19 mouse cellular contexts compared by ENCODE assay signal in the genomic region with DNA sequence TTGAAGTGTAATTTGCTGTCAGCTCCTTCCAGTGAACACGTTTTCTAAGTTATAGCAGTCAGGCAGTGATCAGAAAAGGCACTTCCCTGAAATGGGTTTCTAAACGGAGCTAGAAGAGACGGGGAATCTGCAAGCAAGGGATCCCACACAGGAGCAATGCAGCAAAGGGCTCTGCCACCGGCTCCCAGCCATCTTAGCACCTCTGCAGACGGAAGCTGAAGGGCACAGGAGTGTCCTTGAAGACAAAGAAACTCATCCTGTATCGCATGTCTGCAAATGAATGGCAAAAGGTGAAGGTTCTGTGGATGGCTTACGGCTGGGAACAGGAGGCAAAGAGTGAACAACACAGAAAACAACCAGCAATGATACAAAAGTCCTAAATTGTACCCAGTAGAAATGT.
A peak's percentile ranks its signal among the peaks of the same experiment; 100 is the strongest.
DNase-seq lines count a peak whose midpoint lies in the region; ATAC-seq and TF ChIP-seq lines count a peak whose summit lies in the region.
"Had no signal": no experiment of that assay in that cellular context is flagged by ENCODE, and none has a peak within 500 bp of the region (broad histone marks: within the 10 kb centered on the region; RNA-seq: fewer than 3 reads in every experiment).

No protein-coding gene starts in this region.

- no peak overlapping the region for H3K9ac ChIP-seq in forebrain, embryonic 13.5 days
- no peak overlapping the region for H3K9ac ChIP-seq in midbrain, postnatal 0 days (replicated peaks; ENCODE audit: low read length, poor library complexity, severe bottlenecking)
- H3K9ac ChIP-seq in hindbrain, embryonic 12.5 days: no peak overlapping the region
- H3K9ac ChIP-seq in midbrain, embryonic 16.5 days (ENCODE audit: low read depth, low read length): 0 out of 2 replicates have a peak overlapping the region, but pooled peaks have one; percentile 10
- H3K9ac ChIP-seq: heart, embryonic 15.5 days; limb, embryonic 13.5 days; liver, embryonic 14.5 days; lung, embryonic 15.5 days; midbrain, embryonic 12.5 days had no signal

- no peaks in the 10 kb centered on the region for H3K27me3 ChIP-seq in forebrain, embryonic 10.5 days (ENCODE audit: poor library complexity, severe bottlenecking)
- no peaks in the 10 kb centered on the region for H3K27me3 ChIP-seq in forebrain, embryonic 13.5 days
- H3K27me3 ChIP-seq in midbrain, embryonic 10.5 days (ENCODE audit: low read depth, poor library complexity, severe bottlenecking): no peaks in the 10 kb centered on the region
- no peaks in the 10 kb centered on the region for H3K27me3 ChIP-seq in midbrain, postnatal 0 days (ENCODE audit: insufficient read depth, low read length)
- H3K27me3 ChIP-seq in hindbrain, embryonic 12.5 days: no peaks in the 10 kb centered on the region
- no peaks in the 10 kb centered on the region for H3K27me3 ChIP-seq in midbrain, embryonic 16.5 days (ENCODE audit: control insufficient read depth, insufficient read depth, low read depth, low read length)
- H3K27me3 ChIP-seq: heart, embryonic 15.5 days; limb, embryonic 13.5 days; lung, embryonic 15.5 days; midbrain, embryonic 12.5 days had no signal

- peaks cover 4% of the 10 kb centered on the region; the same call in 1 of the 2 replicates for H3K9me3 ChIP-seq in forebrain, embryonic 10.5 days
- no peaks in the 10 kb centered on the region for H3K9me3 ChIP-seq in forebrain, embryonic 13.5 days (replicated peaks)
- no peaks in the 10 kb centered on the region; the same call in 1 of the 2 replicates for H3K9me3 ChIP-seq in midbrain, embryonic 10.5 days (replicated peaks)
- no peaks in the 10 kb centered on the region for H3K9me3 ChIP-seq in midbrain, postnatal 0 days (ENCODE audit: low read length)
- no peaks in the 10 kb centered on the region for H3K9me3 ChIP-seq in hindbrain, embryonic 12.5 days (replicated peaks)
- no peaks in the 10 kb centered on the region for H3K9me3 ChIP-seq in midbrain, embryonic 16.5 days (replicated peaks; ENCODE audit: control insufficient read depth, low read length, poor library complexity, severe bottlenecking)
- H3K9me3 ChIP-seq: heart, embryonic 15.5 days; limb, embryonic 13.5 days; lung, embryonic 15.5 days; midbrain, embryonic 12.5 days had no signal

- no peak for DNase-seq in forebrain, embryonic 10.5 days (ENCODE audit: extremely low spot score, low spot score)
- DNase-seq in midbrain, embryonic 10.5 days (ENCODE audit: low spot score): no peak
- DNase-seq in midbrain, postnatal 0 days (ENCODE audit: low spot score): no peak
- DNase-seq in kidney, adult 8-10 months: no peak
- no peak for DNase-seq in testis, postnatal 10 days (ENCODE audit: low spot score)
- DNase-seq: cerebellum, adult 18-20 months; cerebellum, postnatal 36 days; kidney, adult 18-20 months; kidney, postnatal 10 days; thymus, adult 2 months had no signal

- H3K36me3 ChIP-seq in forebrain, embryonic 10.5 days (replicated peaks): no peaks in the 10 kb centered on the region
- H3K36me3 ChIP-seq in forebrain, embryonic 13.5 days (ENCODE audit: poor library complexity, severe bottlenecking): no peaks in the 10 kb centered on the region
- H3K36me3 ChIP-seq in midbrain, embryonic 10.5 days: peaks cover 7% of the 10 kb centered on the region; the same call in 1 of the 2 replicates
- no peaks in the 10 kb centered on the region for H3K36me3 ChIP-seq in midbrain, postnatal 0 days (ENCODE audit: insufficient read depth, low read length)
- no peaks in the 10 kb centered on the region for H3K36me3 ChIP-seq in hindbrain, embryonic 12.5 days
- H3K36me3 ChIP-seq in midbrain, embryonic 16.5 days (ENCODE audit: control insufficient read depth, insufficient read depth, low read length): no peaks in the 10 kb centered on the region
- H3K36me3 ChIP-seq: heart, embryonic 15.5 days; limb, embryonic 13.5 days; lung, embryonic 15.5 days; midbrain, embryonic 12.5 days had no signal

- H3K4me2 ChIP-seq in forebrain, embryonic 13.5 days: no peak overlapping the region
- no peak overlapping the region for H3K4me2 ChIP-seq in midbrain, postnatal 0 days (ENCODE audit: low read depth, low read length, poor library complexity, severe bottlenecking)
- no peak overlapping the region for H3K4me2 ChIP-seq in hindbrain, embryonic 12.5 days (replicated peaks)
- H3K4me2 ChIP-seq in midbrain, embryonic 16.5 days (ENCODE audit: low read length): no peak overlapping the region
- H3K4me2 ChIP-seq: heart, embryonic 15.5 days; limb, embryonic 13.5 days; lung, embryonic 15.5 days; midbrain, embryonic 12.5 days had no signal

- no peak overlapping the region for H3K4me3 ChIP-seq in forebrain, embryonic 10.5 days
- no peak overlapping the region for H3K4me3 ChIP-seq in forebrain, embryonic 13.5 days
- no peak overlapping the region for H3K4me3 ChIP-seq in midbrain, embryonic 10.5 days
- no peak overlapping the region for H3K4me3 ChIP-seq in midbrain, postnatal 0 days (ENCODE audit: low read depth, low read length)
- H3K4me3 ChIP-seq in hindbrain, embryonic 12.5 days: no peak overlapping the region
- H3K4me3 ChIP-seq in midbrain, embryonic 16.5 days (ENCODE audit: low read depth, low read length): no peak overlapping the region
- H3K4me3 ChIP-seq: heart, embryonic 15.5 days; limb, embryonic 13.5 days; lung, embryonic 15.5 days; midbrain, embryonic 12.5 days had no signal

- peaks cover 43% of the 10 kb centered on the region for H3K4me1 ChIP-seq in forebrain, embryonic 10.5 days
- H3K4me1 ChIP-seq in forebrain, embryonic 13.5 days: peaks cover 24% of the 10 kb centered on the region
- peaks cover 45% of the 10 kb centered on the region for H3K4me1 ChIP-seq in midbrain, embryonic 10.5 days
- H3K4me1 ChIP-seq in midbrain, postnatal 0 days (ENCODE audit: insufficient read depth, low read length): peaks cover 8% of the 10 kb centered on the region
- peaks cover 32% of the 10 kb centered on the region for H3K4me1 ChIP-seq in hindbrain, embryonic 12.5 days
- H3K4me1 ChIP-seq in midbrain, embryonic 16.5 days (ENCODE audit: control insufficient read depth, insufficient read depth, low read length): peaks cover 22% of the 10 kb centered on the region

- no peak for ATAC-seq in forebrain, embryonic 13.5 days
- no peak for ATAC-seq in midbrain, postnatal 0 days (ENCODE audit: low FRiP score)
- ATAC-seq in hindbrain, embryonic 12.5 days (ENCODE audit: low FRiP score): no peak
- ATAC-seq in midbrain, embryonic 16.5 days: no peak

- 80% methylated on average over 7 of the region's 7 CpGs for WGBS in forebrain, embryonic 10.5 days
- WGBS in forebrain, embryonic 13.5 days: 79% methylated on average over 7 of the region's 7 CpGs
- WGBS in midbrain, embryonic 10.5 days: 86% methylated on average over 7 of the region's 7 CpGs
- 76% methylated on average over 7 of the region's 7 CpGs for WGBS in midbrain, postnatal 0 days
- WGBS in hindbrain, embryonic 12.5 days: 76% methylated on average over 7 of the region's 7 CpGs
- WGBS in midbrain, embryonic 16.5 days: 74% methylated on average over 7 of the region's 7 CpGs

- TF ChIP-seq CTCF in midbrain, postnatal 0 days (IDR thresholded peaks at IDR 0.05): no peak

- peak overlapping the region; percentile 58 for H3K27ac ChIP-seq in forebrain, embryonic 10.5 days
- H3K27ac ChIP-seq in forebrain, embryonic 13.5 days: no peak overlapping the region
- peak overlapping the region; percentile 65 for H3K27ac ChIP-seq in midbrain, embryonic 10.5 days (replicated peaks)
- no peak overlapping the region for H3K27ac ChIP-seq in midbrain, postnatal 0 days (ENCODE audit: low read depth, low read length)
- H3K27ac ChIP-seq in hindbrain, embryonic 12.5 days: 0 out of 2 replicates have a peak overlapping the region, but pooled peaks have one; percentile 9
- H3K27ac ChIP-seq in midbrain, embryonic 16.5 days (ENCODE audit: low read length): peak overlapping the region; percentile 7; the same call in 1 of the 2 replicates
- H3K27ac ChIP-seq: heart, embryonic 15.5 days; limb, embryonic 13.5 days; liver, embryonic 14.5 days; lung, embryonic 15.5 days; macrophage; midbrain, embryonic 12.5 days had no signal

Comparison
In these comparisons a context has a peak if more than half of its experiments do, and no peak if none do; other contexts are left out.
1. H3K27ac ChIP-seq: peak in forebrain, embryonic 10.5 days (single experiment), midbrain, embryonic 10.5 days (single experiment), hindbrain, embryonic 12.5 days (single experiment) and midbrain, embryonic 16.5 days (single experiment); none in forebrain, embryonic 13.5 days (single experiment) and midbrain, postnatal 0 days (single experiment).